Mouse (Mus musculus): Measurements from ENCODE around the gene Sertad2. TPM values are rescaled to one million over a fixed set of nuclear protein-coding genes. Genes with fewer than 3 reads are reported as not detected.

Sertad2 gene
- total and polyA plus RNA-seq, 3 experiments, result 5.9 to 13.1 (median 6.0) TPM

- Histone ChIP-seq H3K4me3 (replicated peaks in 1 of 3; ENCODE audit: low read depth in 2 of 3, low read length in 2 of 3, poor library complexity in 1 of 3) (no peak overlapping the region), H3K79me2 (replicated peaks; ENCODE audit: control insufficient read depth, extremely low read depth, insufficient read depth, poor library complexity, severe bottlenecking) (no peaks in the 10 kb centered on the region), H3K36me3 (replicated peaks in 1 of 2; ENCODE audit: control insufficient read depth in 1 of 2, insufficient read depth in 1 of 2, low read length in 1 of 2) (no peaks in the 10 kb centered on the region), H3K4me2 (ENCODE audit: insufficient read depth, low read depth, poor library complexity, severe bottlenecking) (no peak overlapping the region), H3K4me1 (ENCODE audit: control insufficient read depth in 1 of 2, insufficient read depth in 2 of 2) (no peaks in the 10 kb centered on the region), H3K9ac (ENCODE audit: insufficient read depth, low read depth) (no peak overlapping the region), H3K27ac (ENCODE audit: insufficient read depth, low read depth) (no peak overlapping the region), H3K9me3 (replicated peaks; ENCODE audit: low read length) (no peaks in the 10 kb centered on the region), H3K27me3 (replicated peaks) (no peaks in the 10 kb centered on the region)
- in situ Hi-C loops (cut with MboI; ENCODE audit: low pct_ligation_motif_present, low pct_unique_long_range_greater_than_20kb, low sequenced_read_pairs) (no loop called here), dilution Hi-C loops (cut with MboI; ENCODE audit: extremely low pct_ligation_motif_present, extremely low pct_unique_long_range_greater_than_20kb, low sequenced_read_pairs) (no loop called here)
- DNase-seq (ENCODE audit: extremely low read depth), result no peak
- TF ChIP-seq MEF2A (IDR thresholded peaks at IDR 0.05; ENCODE audit: borderline replicate concordance, low read depth, low read length) (no peak), POLR2AphosphoS2 (IDR thresholded peaks at IDR 0.05; ENCODE audit: low read depth, low read length) (no peak), MYC (IDR thresholded peaks at IDR 0.05; ENCODE audit: low read depth, low read length) (no peak), E2F4 (IDR thresholded peaks at IDR 0.05; ENCODE audit: insufficient replicate concordance, low read depth, low read length) (no peak), KAT2A (IDR thresholded peaks at IDR 0.05; ENCODE audit: insufficient replicate concordance, low read length) (no peak), CTCF (conservative IDR thresholded peaks at IDR 0.05 in 1 of 2, IDR thresholded peaks at IDR 0.05 in 1 of 2; ENCODE audit: low read depth in 2 of 2, low read length in 2 of 2) (no peak), ZMIZ1 (IDR thresholded peaks at IDR 0.05; ENCODE audit: low read depth, low read length) (no peak), USF1 (IDR thresholded peaks at IDR 0.05; ENCODE audit: low read depth, low read length) (no peak), ELF1 (IDR thresholded peaks at IDR 0.05; ENCODE audit: low read depth, low read length) (no peak), JUND (conservative IDR thresholded peaks at IDR 0.05; ENCODE audit: low read depth, low read length) (no peak), ETS1 (conservative IDR thresholded peaks at IDR 0.05; ENCODE audit: low read depth, low read length) (no peak), HCFC1 (IDR thresholded peaks at IDR 0.05; ENCODE audit: low read depth, low read length) (no peak)
Observed at GRCm38 (mm10) chr11:20493922-20494626, 49.0 kb upstream of the Sertad2 start.

GRCm38 (mm10) chr11:20500516-20500915 lies 42.5 kb upstream of the Sertad2 start:
- H3K4me1 ChIP-seq (ENCODE audit: control insufficient read depth in 1 of 2, insufficient read depth in 2 of 2), result peaks cover 3 to 12% of the 10 kb centered on the region in 2 experiments; a peak in 2 of 4 replicates
- dilution Hi-C loops (cut with MboI; ENCODE audit: extremely low pct_ligation_motif_present, extremely low pct_unique_long_range_greater_than_20kb, low sequenced_read_pairs), result no loop called here
- no peaks in the 10 kb centered on the region for H3K79me2 ChIP-seq (replicated peaks; ENCODE audit: control insufficient read depth, extremely low read depth, insufficient read depth, poor library complexity, severe bottlenecking)
- no peak overlapping the region for H3K4me3 ChIP-seq (replicated peaks in 1 of 3; ENCODE audit: low read depth in 2 of 3, low read length in 2 of 3, poor library complexity in 1 of 3)
- in situ Hi-C loops (cut with MboI; ENCODE audit: low pct_ligation_motif_present, low pct_unique_long_range_greater_than_20kb, low sequenced_read_pairs), result no loop called here
- no peak overlapping the region for H3K9ac ChIP-seq (ENCODE audit: insufficient read depth, low read depth)
- H3K27me3 ChIP-seq (replicated peaks), result no peaks in the 10 kb centered on the region
- H3K27ac ChIP-seq (ENCODE audit: insufficient read depth, low read depth), result no peak overlapping the region
- DNase-seq (ENCODE audit: extremely low read depth), result peak; percentile 53
- peaks cover 2% of the 10 kb centered on the region for H3K9me3 ChIP-seq (replicated peaks; ENCODE audit: low read length)
- H3K36me3 ChIP-seq (replicated peaks in 1 of 2; ENCODE audit: control insufficient read depth in 1 of 2, insufficient read depth in 1 of 2, low read length in 1 of 2), result no peaks in the 10 kb centered on the region
- H3K4me2 ChIP-seq (ENCODE audit: insufficient read depth, low read depth, poor library complexity, severe bottlenecking), result no peak overlapping the region
- TF ChIP-seq GABPA (IDR thresholded peaks at IDR 0.05; ENCODE audit: insufficient replicate concordance, low read depth, low read length) (no peak), ZNF384 (IDR thresholded peaks at IDR 0.05; ENCODE audit: low read depth, low read length) (peak; percentile 41; the same call in 1 of the 2 replicates), MYC (IDR thresholded peaks at IDR 0.05; ENCODE audit: low read depth, low read length) (no peak), UBTF (IDR thresholded peaks at IDR 0.05; ENCODE audit: low read depth, low read length) (no peak), IRF4 (IDR thresholded peaks at IDR 0.05; ENCODE audit: low read depth, low read length) (peak; percentile 41), TCF12 (IDR thresholded peaks at IDR 0.05; ENCODE audit: low read depth, low read length) (no peak), HCFC1 (IDR thresholded peaks at IDR 0.05; ENCODE audit: low read depth, low read length) (no peak), POLR2A (IDR thresholded peaks at IDR 0.05; ENCODE audit: low read depth, low read length) (no peak), MAX (IDR thresholded peaks at IDR 0.05; ENCODE audit: low read length) (no peak), JUND (conservative IDR thresholded peaks at IDR 0.05; ENCODE audit: low read depth, low read length) (no peak), ZKSCAN1 (IDR thresholded peaks at IDR 0.05; ENCODE audit: borderline replicate concordance, low read depth, low read length) (no peak), MEF2A (IDR thresholded peaks at IDR 0.05; ENCODE audit: borderline replicate concordance, low read depth, low read length) (no peak), BHLHE40 (IDR thresholded peaks at IDR 0.05; ENCODE audit: low read depth, low read length) (no peak), PAX5 (IDR thresholded peaks at IDR 0.05; ENCODE audit: low read length) (no peak), MAZ (IDR thresholded peaks at IDR 0.05; ENCODE audit: low read depth, low read length) (no peak), KAT2A (IDR thresholded peaks at IDR 0.05; ENCODE audit: insufficient replicate concordance, low read length) (no peak), NELFE (IDR thresholded peaks at IDR 0.05; ENCODE audit: low read depth, low read length) (no peak), SIN3A (IDR thresholded peaks at IDR 0.05; ENCODE audit: low read length) (no peak), ETS1 (conservative IDR thresholded peaks at IDR 0.05; ENCODE audit: low read depth, low read length) (no peak), MAFK (IDR thresholded peaks at IDR 0.05; ENCODE audit: insufficient replicate concordance, low read length) (no peak), SMC3 (IDR thresholded peaks at IDR 0.05; ENCODE audit: low read depth, low read length) (peak; percentile 89), MXI1 (IDR thresholded peaks at IDR 0.05; ENCODE audit: low read depth, low read length) (no peak), USF1 (IDR thresholded peaks at IDR 0.05; ENCODE audit: low read depth, low read length) (no peak), ELF1 (IDR thresholded peaks at IDR 0.05; ENCODE audit: low read depth, low read length) (no peak), RCOR1 (conservative IDR thresholded peaks at IDR 0.05; ENCODE audit: low read depth, low read length) (no peak), ZMIZ1 (IDR thresholded peaks at IDR 0.05; ENCODE audit: low read depth, low read length) (no peak), CHD2 (IDR thresholded peaks at IDR 0.05; ENCODE audit: low read length) (no peak), USF2 (conservative IDR thresholded peaks at IDR 0.05; ENCODE audit: low read depth, low read length) (no peak)
